Mouse (Mus musculus): ENCODE data around the gene Olfr319. TPM values are rescaled to one million over a fixed set of nuclear protein-coding genes. Genes with fewer than 3 reads are reported as not detected.
"Not testable (repeated sequence)": the region's sequence is repeated elsewhere in the genome, so short reads cannot be mapped to it uniquely, and the experiment has no call there.

Gene Olfr319
- total RNA-seq (2021) = not detected
- long read RNA-seq, experiment 1 = 0 reads
- long read RNA-seq, experiment 2 = 0 reads

DNA sequence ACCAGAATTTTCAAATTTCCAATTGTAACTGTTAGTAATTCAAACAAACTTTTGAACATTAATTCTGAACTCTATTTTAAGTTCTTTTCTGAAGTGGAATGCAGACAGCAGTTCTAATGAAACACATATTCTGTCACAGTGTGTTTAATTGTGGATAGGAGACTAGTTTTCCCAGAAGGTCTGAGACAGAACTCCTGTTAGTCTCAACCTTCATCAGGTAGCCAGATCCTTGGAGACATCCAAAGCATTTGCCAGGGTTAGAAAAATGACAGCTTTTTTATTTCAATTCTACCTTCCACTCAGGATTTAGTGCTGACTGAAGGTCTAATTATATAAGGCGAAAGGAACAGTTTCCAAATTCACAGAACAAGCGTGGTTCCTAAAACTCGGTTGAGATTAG is at the start of gene Olfr319:
Olfr319 (plus strand) TSS at position 301 of the 400 bp plus-strand sequence.
- intact Hi-C loops (cut with DNase I) = no loop called here
- DNase-seq = no peak

DNA sequence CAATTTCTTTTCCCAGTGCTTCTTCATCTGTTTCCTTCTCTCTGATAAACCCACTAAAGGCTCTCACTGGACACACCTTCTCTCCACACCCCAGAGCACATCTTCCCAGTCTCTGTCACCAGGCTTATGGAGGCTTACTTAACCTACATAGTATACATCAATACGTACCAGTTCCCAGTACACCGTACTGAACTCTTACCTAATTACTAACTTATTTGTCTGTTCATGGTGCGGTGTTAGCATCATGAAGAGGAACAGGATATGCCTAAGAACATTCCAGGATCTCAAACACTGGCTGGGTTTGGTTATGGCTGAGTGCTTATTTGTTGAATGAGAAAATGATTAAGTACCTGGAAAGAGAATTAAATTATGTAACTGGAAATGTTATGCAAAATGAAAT is 43.8 kb upstream of the Olfr319 start:
- DNase-seq = no peak
- intact Hi-C loops (cut with DNase I) = no loop called here

GRCm38 (mm10) chr11:58658596-58658995 is 40.4 kb upstream of the Olfr319 start, which contains the start of gene Olfr322:
Gene Olfr322, plus strand, starts transcription at chr11:58658782.
- intact Hi-C loops (cut with DNase I) = no loop called here
- DNase-seq = no peak

GRCm38 (mm10) chr11:58669252-58669651 is 29.7 kb upstream of the Olfr319 start:
- intact Hi-C loops (cut with DNase I) = no loop called here
- no peak for DNase-seq

DNA sequence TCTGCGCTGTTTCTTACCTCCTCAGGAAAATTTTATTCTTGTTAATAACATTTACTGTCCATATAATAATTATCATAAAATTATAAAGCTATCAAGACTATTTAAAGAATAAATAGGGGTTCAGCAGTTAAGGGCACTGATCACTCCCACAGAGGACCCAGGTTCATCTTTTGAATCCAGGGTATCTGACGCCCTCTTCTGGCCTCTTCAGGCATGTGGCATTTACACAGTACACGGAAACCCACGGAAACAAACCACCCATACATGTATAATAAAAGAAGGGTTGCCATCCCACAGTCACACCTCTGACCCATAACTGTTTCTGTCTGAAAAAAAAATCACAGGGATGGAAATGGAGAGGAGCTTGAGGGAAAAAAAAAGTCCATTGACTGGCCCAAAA is 27.1 kb upstream of the Olfr319 start:
- intact Hi-C loops (cut with DNase I) = no loop called here
- DNase-seq = no peak

DNA sequence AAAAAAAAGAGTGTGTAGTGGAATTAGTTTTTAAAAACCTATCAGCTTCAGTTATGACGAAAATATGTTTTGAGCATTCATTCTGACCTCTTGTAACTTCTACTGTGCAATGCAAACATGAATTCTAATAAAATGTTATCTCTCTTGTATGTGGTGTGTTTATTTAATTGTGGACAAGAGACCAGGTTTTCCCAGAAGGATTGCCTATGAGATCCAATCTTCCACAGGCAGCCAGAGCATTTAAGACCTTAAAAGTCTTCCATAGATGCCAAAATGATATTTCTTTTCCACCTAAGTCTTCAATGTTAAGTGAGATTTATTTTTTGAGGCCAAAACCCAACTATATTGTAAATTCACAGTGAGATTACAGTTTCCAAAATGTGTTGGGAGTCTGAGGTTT is 18.2 kb upstream of the Olfr319 start, which contains the start of gene Olfr320:
Olfr320 (plus strand) TSS at position 301 of the 400 bp plus-strand sequence.
- intact Hi-C loops (cut with DNase I) = no loop called here
- no peak for DNase-seq

- DNase-seq = no peak
- intact Hi-C loops (cut with DNase I) = no loop called here
Observed at GRCm38 (mm10) chr11:58709086-58709485, 10.1 kb downstream of the Olfr319 start.

GRCm38 (mm10) chr11:58717723-58718122 is 18.8 kb downstream of the Olfr319 start:
- DNase-seq; intact Hi-C loops (cut with DNase I): not testable (repeated sequence)

- intact Hi-C loops (cut with DNase I) = no loop called here
- no peak for DNase-seq
Observed at GRCm38 (mm10) chr11:58719701-58720100, 20.7 kb downstream of the Olfr319 start.

GRCm38 (mm10) chr11:58723914-58724313 is 25.0 kb downstream of the Olfr319 start, which contains the start of gene Olfr318:
Gene Olfr318, minus strand, starts transcription at chr11:58724014.
- intact Hi-C loops (cut with DNase I) = no loop called here
- DNase-seq = no peak

GRCm38 (mm10) chr11:58727896-58728650 is 29.1 kb downstream of the Olfr319 start:
- intact Hi-C loops (cut with DNase I); DNase-seq: not testable (repeated sequence)

DNA sequence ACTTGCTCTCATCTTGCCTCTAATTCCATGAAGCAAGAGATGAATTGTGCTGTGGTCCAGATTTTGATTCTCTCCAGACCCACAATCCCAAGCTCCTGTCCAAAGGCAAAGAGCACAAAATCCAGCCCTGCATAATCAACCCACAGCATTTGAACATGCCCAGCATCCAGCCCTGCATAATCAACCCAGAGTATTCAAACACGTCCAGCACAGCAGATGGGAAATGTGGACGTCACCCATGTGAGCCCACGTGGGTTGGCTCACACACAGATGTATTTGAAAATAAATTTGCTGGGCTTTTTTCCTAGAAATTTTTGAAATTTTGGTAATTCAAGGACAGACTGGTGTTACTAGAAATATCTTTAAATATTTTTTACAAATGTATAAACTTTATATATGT is 34.4 kb downstream of the Olfr319 start:
- intact Hi-C loops (cut with DNase I) = no loop called here
- DNase-seq = no peak

- DNase-seq = no peak
- intact Hi-C loops (cut with DNase I) = no loop called here
Observed at GRCm38 (mm10) chr11:58738792-58739262, 39.9 kb downstream of the Olfr319 start, which contains the start of gene Olfr317. Gene Olfr317, minus strand, starts transcription at chr11:58739212.

GRCm38 (mm10) chr11:58751096-58751495 is 52.1 kb downstream of the Olfr319 start:
- intact Hi-C loops (cut with DNase I); DNase-seq: not testable (repeated sequence)

DNA sequence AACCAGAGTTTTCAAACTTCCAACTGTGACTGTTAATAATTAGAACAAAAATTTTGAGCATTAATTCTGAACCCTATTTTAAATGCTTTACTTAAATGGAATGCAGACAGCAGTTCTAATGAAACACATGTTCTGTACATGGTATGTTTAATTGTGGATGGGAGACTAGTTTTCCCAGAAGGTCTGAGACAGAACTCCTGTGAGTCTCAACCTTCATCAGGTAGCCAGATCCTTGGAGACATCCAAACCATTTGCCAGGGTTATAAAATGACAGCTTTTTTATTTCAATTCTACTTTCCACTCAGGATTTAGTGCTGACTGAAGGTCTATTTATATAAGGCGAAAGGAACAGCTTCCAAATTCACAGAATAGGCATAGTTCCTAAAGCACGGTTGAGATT is 53.5 kb downstream of the Olfr319 start, which contains the start of gene Olfr316:
Olfr316 (plus strand) TSS at position 301 of the 400 bp plus-strand sequence.
- no peak for DNase-seq
- intact Hi-C loops (cut with DNase I) = no loop called here

Other genes with a start within 250 kb of the Olfr319 start
- gene Lypd9, start 246.2 kb upstream of the Olfr319 start, total RNA-seq (2021) = not detected
- not detected for gene Olfr30, start 236.9 kb upstream of the Olfr319 start, total RNA-seq (2021)
- not detected for gene Olfr332, start 206.6 kb upstream of the Olfr319 start, total RNA-seq (2021)
- not detected for gene Olfr331, start 196.6 kb upstream of the Olfr319 start, total RNA-seq (2021)
- gene Olfr330, start 164.3 kb upstream of the Olfr319 start, total RNA-seq (2021) = not detected
- not detected for gene Olfr329-ps, start 152.7 kb upstream of the Olfr319 start, total RNA-seq (2021)
- gene Olfr328, start 143.5 kb upstream of the Olfr319 start, total RNA-seq (2021) = under 1 TPM; 0.10 to 0.12 TPM
- not detected for gene Olfr224, start 128.6 kb upstream of the Olfr319 start, total RNA-seq (2021)
- not detected for gene Olfr325, start 121.4 kb upstream of the Olfr319 start, total RNA-seq (2021)
- gene Olfr324, start 104.0 kb upstream of the Olfr319 start, total RNA-seq (2021) = not detected
- gene 2210407C18Rik, start 83.1 kb upstream of the Olfr319 start, total RNA-seq (2021) = 10 to 100 TPM in 1 of 2 experiments, 1 to 10 TPM in 1; 7.4 to 10.7 TPM
- not detected for gene Olfr323, start 68.7 kb upstream of the Olfr319 start, total RNA-seq (2021)
- gene Trim58, start 58.7 kb upstream of the Olfr319 start, total RNA-seq (2021) = under 1 TPM in 1 of 2 experiments, not detected in 1; 0.17 TPM
- gene Olfr322, start 40.4 kb upstream of the Olfr319 start, total RNA-seq (2021) = not detected
- gene Olfr320, start 18.1 kb upstream of the Olfr319 start, total RNA-seq (2021) = not detected
- gene Olfr318, start 24.9 kb downstream of the Olfr319 start, total RNA-seq (2021) = not detected
- not detected for gene Olfr317, start 40.0 kb downstream of the Olfr319 start, total RNA-seq (2021)
- not detected for gene Olfr316, start 53.6 kb downstream of the Olfr319 start, total RNA-seq (2021)
- gene Olfr315, start 74.0 kb downstream of the Olfr319 start, total RNA-seq (2021) = not detected
- gene Olfr314, start 83.8 kb downstream of the Olfr319 start, total RNA-seq (2021) = not detected
- gene Fam183b, start 102.8 kb downstream of the Olfr319 start, total RNA-seq (2021) = not detected
- gene Olfr313, start 115.8 kb downstream of the Olfr319 start, total RNA-seq (2021) = not detected
- not detected for gene Olfr312, start 130.1 kb downstream of the Olfr319 start, total RNA-seq (2021)
- not detected for gene Olfr311, start 140.1 kb downstream of the Olfr319 start, total RNA-seq (2021)
- 1 to 10 TPM; 2.5 to 3.7 TPM for gene Gm12258, start 148.0 kb downstream of the Olfr319 start, total RNA-seq (2021)
- 1 to 10 TPM; 3.2 to 3.6 TPM for gene 2810021J22Rik, start 168.1 kb downstream of the Olfr319 start, total RNA-seq (2021)
- gene Zfp39, start 205.1 kb downstream of the Olfr319 start, total RNA-seq (2021) = 1 to 10 TPM; 3.5 to 3.9 TPM
- gene Btnl10, start 218.7 kb downstream of the Olfr319 start, total RNA-seq (2021) = not detected
- gene Rnf187, start 239.8 kb downstream of the Olfr319 start, total RNA-seq (2021) = 100 to 1,000 TPM; 150 to 151 TPM
- 10 to 100 TPM in 1 of 2 experiments, 1 to 10 TPM in 1; 3.9 to 14.1 TPM for gene Hist3h2ba, start 249.8 kb downstream of the Olfr319 start, total RNA-seq (2021)

Measured in heart, postnatal 14 days (tissue).